Mouse (Mus musculus): ENCODE data around the gene Nell1.

Gene Nell1

GRCm38 (mm10) chr7:50050144-50050543 is 75.5 kb downstream of the Nell1 start:
- DNase-seq (ENCODE audit: low spot score), result no peak

GRCm38 (mm10) chr7:50053704-50054103 is 79.0 kb downstream of the Nell1 start:
- DNase-seq (ENCODE audit: low spot score), result no peak

- no peak for DNase-seq (ENCODE audit: low spot score)
These were observed 119.8 kb downstream of the Nell1 start for GRCm38 (mm10) chr7:50094461-50094860.

- DNase-seq (ENCODE audit: low spot score), result no peak
These were observed 131.1 kb downstream of the Nell1 start for GRCm38 (mm10) chr7:50105612-50106321.

GRCm38 (mm10) chr7:50107261-50107660 is 132.6 kb downstream of the Nell1 start:
- DNase-seq (ENCODE audit: low spot score), result no peak

- DNase-seq (ENCODE audit: low spot score), result no peak
These were observed 143.7 kb downstream of the Nell1 start for GRCm38 (mm10) chr7:50118348-50118747.

GRCm38 (mm10) chr7:50137706-50138105 is 163.0 kb downstream of the Nell1 start:
- no peak for DNase-seq (ENCODE audit: low spot score)

- DNase-seq (ENCODE audit: low spot score), result no peak
These were observed 174.7 kb downstream of the Nell1 start for GRCm38 (mm10) chr7:50149326-50149725.

- no peak for DNase-seq (ENCODE audit: low spot score)
These were observed 176.2 kb downstream of the Nell1 start for GRCm38 (mm10) chr7:50150838-50151237.

GRCm38 (mm10) chr7:50153618-50154017 is 179.0 kb downstream of the Nell1 start:
- DNase-seq (ENCODE audit: low spot score), result no peak

- no peak for DNase-seq (ENCODE audit: low spot score)
These were observed 187.9 kb downstream of the Nell1 start for GRCm38 (mm10) chr7:50162602-50163001.

GRCm38 (mm10) chr7:50168778-50169177 is 194.1 kb downstream of the Nell1 start:
- no peak for DNase-seq (ENCODE audit: low spot score)

GRCm38 (mm10) chr7:50186306-50186705 is 211.6 kb downstream of the Nell1 start:
- DNase-seq (ENCODE audit: low spot score), result no peak

GRCm38 (mm10) chr7:50193955-50194354 is 219.3 kb downstream of the Nell1 start:
- no peak for DNase-seq (ENCODE audit: low spot score)

- DNase-seq (ENCODE audit: low spot score), result no peak
These were observed 220.5 kb downstream of the Nell1 start for GRCm38 (mm10) chr7:50195080-50195611.

GRCm38 (mm10) chr7:50205268-50205667 is 230.6 kb downstream of the Nell1 start:
- DNase-seq (ENCODE audit: low spot score), result no peak

- DNase-seq (ENCODE audit: low spot score), result no peak
These were observed 236.1 kb downstream of the Nell1 start for GRCm38 (mm10) chr7:50210678-50211251.

- DNase-seq (ENCODE audit: low spot score), result no peak
These were observed 247.2 kb downstream of the Nell1 start for GRCm38 (mm10) chr7:50221849-50222248.

GRCm38 (mm10) chr7:50226621-50227020 is 252.0 kb downstream of the Nell1 start:
- no peak for DNase-seq (ENCODE audit: low spot score)

GRCm38 (mm10) chr7:50228273-50228672 is 253.6 kb downstream of the Nell1 start:
- DNase-seq (ENCODE audit: low spot score), result no peak

- no peak for DNase-seq (ENCODE audit: low spot score)
These were observed 266.5 kb downstream of the Nell1 start for GRCm38 (mm10) chr7:50241213-50241612.

- no peak for DNase-seq (ENCODE audit: low spot score)
These were observed 267.1 kb downstream of the Nell1 start for GRCm38 (mm10) chr7:50241634-50242273.

- DNase-seq (ENCODE audit: low spot score), result no peak
These were observed 278.5 kb downstream of the Nell1 start for GRCm38 (mm10) chr7:50253166-50253565.

All from urinary bladder, postnatal 25 days (tissue).